Mouse (Mus musculus) MEL (cell line): ENCODE data around the gene Klhl31.

Experiments used
- CTCF ChIP-seq, 3 experiments: IDR thresholded peaks in 2 of 3; conservative IDR thresholded peaks in 1 of 3; 2 replicates each; pipeline ENCODE4 v1.5.1; 2011 to 2012; ENCODE audit warnings: low read length in 3 of 3, low read depth in 2 of 3, mild to moderate bottlenecking in 2 of 3, improper control_type of control experiment in 1 of 3, inconsistent platforms in 1 of 3, mixed read lengths in 1 of 3, moderate library complexity in 1 of 3; ENCODE audit not compliant: control insufficient read depth in 1 of 3, insufficient read depth in 1 of 3, poor library complexity in 1 of 3, severe bottlenecking in 1 of 3
- EP300 ChIP-seq, 2 experiments: IDR thresholded peaks; 2 replicates each; pipeline ENCODE4 v1.6.1; 2011; ENCODE audit warnings: improper control_type of control experiment in 2 of 2, low read length in 2 of 2, low read depth in 1 of 2, mild to moderate bottlenecking in 1 of 2
- POLR2A ChIP-seq, 2 experiments: IDR thresholded peaks; 2 replicates each; pipeline ENCODE4 v1.6.1; 2011 to 2012; ENCODE audit warnings: low read length in 2 of 2, mild to moderate bottlenecking in 2 of 2, control low read depth in 1 of 2, improper control_type of control experiment in 1 of 2, low read depth in 1 of 2, moderate library complexity in 1 of 2; ENCODE audit not compliant: control insufficient read depth in 1 of 2, insufficient read depth in 1 of 2, poor library complexity in 1 of 2
- SMC3 ChIP-seq: IDR thresholded peaks from 2 replicates; pipeline ENCODE4 v1.6.1; 2011; ENCODE audit warnings: low read depth, low read length, improper control_type of control experiment
- UBTF ChIP-seq: IDR thresholded peaks from 2 replicates; pipeline ENCODE4 v1.6.1; 2012; ENCODE audit warnings: low read depth, mild to moderate bottlenecking, inconsistent platforms, low read length, improper control_type of control experiment, moderate library complexity, borderline replicate concordance; ENCODE audit not compliant: insufficient read depth
- USF2 ChIP-seq, 2 experiments: IDR thresholded peaks; 2 replicates each; pipeline ENCODE4 v1.6.1; 2011 to 2012; ENCODE audit warnings: improper control_type of control experiment in 2 of 2, low read length in 2 of 2, borderline replicate concordance in 1 of 2, inconsistent platforms in 1 of 2, low read depth in 1 of 2, mild to moderate bottlenecking in 1 of 2; ENCODE audit not compliant: insufficient read depth in 1 of 2

DNA sequence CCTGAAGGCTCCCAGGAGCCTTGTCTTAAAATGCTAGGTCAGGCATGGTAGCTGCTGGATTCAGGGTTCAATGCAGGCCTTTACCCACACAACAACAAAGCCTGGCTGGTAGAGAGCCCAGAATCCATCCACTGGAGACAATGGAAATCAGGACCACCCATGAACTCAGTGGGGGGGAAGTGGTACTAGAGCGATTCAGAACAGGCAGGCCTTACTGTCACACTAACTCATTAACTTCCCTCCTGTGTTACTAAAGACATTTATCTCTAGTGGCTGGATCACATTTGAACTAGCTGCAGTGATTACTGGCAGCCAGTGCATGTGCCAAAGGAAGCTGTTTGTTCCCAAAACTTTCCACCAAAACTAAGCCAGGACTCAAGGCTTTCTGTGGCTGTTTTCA is 13.4 kb upstream of the Klhl31 start:
- no peak for TF ChIP-seq EP300 (IDR thresholded peaks at IDR 0.05; ENCODE audit: low read depth in 1 of 2, low read length in 2 of 2)
- TF ChIP-seq UBTF: no peak
- no peak for TF ChIP-seq USF2 (IDR thresholded peaks at IDR 0.05; ENCODE audit: borderline replicate concordance in 1 of 2, insufficient read depth in 1 of 2, low read depth in 1 of 2, low read length in 2 of 2)
- TF ChIP-seq CTCF (IDR thresholded peaks at IDR 0.05 in 2 of 3, conservative IDR thresholded peaks at IDR 0.05 in 1 of 3; ENCODE audit: control insufficient read depth in 1 of 3, insufficient read depth in 1 of 3, low read depth in 2 of 3, low read length in 3 of 3, poor library complexity in 1 of 3, severe bottlenecking in 1 of 3): no peak
- no peak for TF ChIP-seq SMC3
- no peak for TF ChIP-seq POLR2A (IDR thresholded peaks at IDR 0.05; ENCODE audit: control insufficient read depth in 1 of 2, insufficient read depth in 1 of 2, low read depth in 1 of 2, low read length in 2 of 2, poor library complexity in 1 of 2)
